Comparison of ENCODE assay signal across 12 mouse cellular contexts in genomic region chr1:55108473-55108872, GRCm38 (mm10).
"Had no signal": no experiment of that assay in that cellular context is flagged by ENCODE, and none has a peak within 500 bp of the region (broad histone marks: within the 10 kb centered on the region; RNA-seq: fewer than 3 reads in every experiment).

No protein-coding gene starts in this region.

- H3K27ac ChIP-seq: kidney, embryonic 15.5 days; left cerebral cortex, adult 2 months; limb, embryonic 13.5 days; liver, embryonic 15.5 days; midbrain, embryonic 13.5 days had no signal

- H3K9ac ChIP-seq: kidney, embryonic 15.5 days; limb, embryonic 13.5 days; liver, embryonic 15.5 days; midbrain, embryonic 13.5 days had no signal

- H3K9me3 ChIP-seq: kidney, embryonic 15.5 days; liver, embryonic 15.5 days; midbrain, embryonic 13.5 days had no signal

- H3K4me2 ChIP-seq: kidney, embryonic 15.5 days; limb, embryonic 13.5 days; liver, embryonic 11.5 days; liver, embryonic 15.5 days; midbrain, embryonic 13.5 days had no signal

- ATAC-seq: lung, postnatal 0 days; midbrain, embryonic 13.5 days had no signal

- H3K36me3 ChIP-seq: kidney, embryonic 15.5 days; limb, embryonic 13.5 days; liver, embryonic 15.5 days; midbrain, embryonic 13.5 days had no signal

- DNase-seq: kidney, postnatal 25 days; lung, adult 2 months; lung, postnatal 36 days; thymus, adult 18-20 months; thymus, postnatal 25 days had no signal

- H3K4me3 ChIP-seq: kidney, embryonic 15.5 days; left cerebral cortex, adult 2 months; limb, embryonic 13.5 days; liver, embryonic 15.5 days; midbrain, embryonic 13.5 days had no signal

- H3K4me1 ChIP-seq: kidney, embryonic 15.5 days; limb, embryonic 13.5 days; midbrain, embryonic 13.5 days had no signal

- H3K27me3 ChIP-seq: kidney, embryonic 15.5 days; limb, embryonic 13.5 days; liver, embryonic 15.5 days; midbrain, embryonic 13.5 days had no signal
